Mouse (Mus musculus) v-Abl transformed pro-B cells (cell line): ENCODE results near the gene Ogdh.

ENCODE experiments used
- in situ Hi-C, 2 experiments: fragments of 400-800 bp; cut with MboI; formaldehyde crosslinking; loops; one replicate each; pipeline ENCODE4 v1.15.1; 2025; ENCODE audit not compliant: unreplicated experiment in 2 of 2

The Ogdh gene

DNA sequence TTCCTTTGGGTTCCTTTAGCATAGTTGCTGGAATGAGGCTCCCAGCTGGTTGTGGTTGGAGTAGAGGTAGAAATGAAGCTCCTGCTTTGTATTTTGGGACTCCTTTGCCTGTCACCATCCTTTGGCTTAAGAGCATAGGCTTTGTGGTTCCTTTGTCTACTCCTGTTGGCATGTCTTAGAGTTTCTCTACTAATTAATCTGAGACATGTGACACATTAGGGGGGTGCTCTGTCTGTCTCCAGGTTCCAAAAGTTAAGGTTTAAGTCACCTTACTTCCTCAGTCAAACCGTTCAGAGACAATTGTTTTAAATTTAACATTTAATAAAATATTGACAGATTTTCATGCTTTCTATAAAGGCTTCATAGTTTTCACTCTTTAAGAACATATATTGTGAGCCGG is 2.2 kb downstream of the Ogdh start:
- in situ Hi-C loops, result no loop called here

DNA sequence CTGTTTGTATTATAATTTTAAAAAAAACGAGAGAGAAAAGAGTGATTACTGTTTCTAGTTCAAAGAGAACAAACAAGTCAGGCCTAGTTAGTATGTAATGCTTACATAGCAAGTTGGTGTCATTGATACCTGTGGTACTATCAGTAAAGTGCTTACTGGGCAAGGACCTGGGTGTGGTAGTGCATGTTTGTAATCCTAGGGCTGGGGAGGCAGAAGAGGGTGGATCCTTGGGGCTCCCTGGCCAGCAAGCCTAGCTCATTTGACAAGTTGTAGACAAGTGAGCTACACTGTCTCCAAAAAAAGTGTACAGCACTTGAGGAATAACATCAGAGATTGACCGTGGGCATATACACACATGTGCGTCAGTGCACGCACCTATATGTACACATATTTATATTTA is 3.2 kb downstream of the Ogdh start:
- in situ Hi-C loops, result no loop called here

DNA sequence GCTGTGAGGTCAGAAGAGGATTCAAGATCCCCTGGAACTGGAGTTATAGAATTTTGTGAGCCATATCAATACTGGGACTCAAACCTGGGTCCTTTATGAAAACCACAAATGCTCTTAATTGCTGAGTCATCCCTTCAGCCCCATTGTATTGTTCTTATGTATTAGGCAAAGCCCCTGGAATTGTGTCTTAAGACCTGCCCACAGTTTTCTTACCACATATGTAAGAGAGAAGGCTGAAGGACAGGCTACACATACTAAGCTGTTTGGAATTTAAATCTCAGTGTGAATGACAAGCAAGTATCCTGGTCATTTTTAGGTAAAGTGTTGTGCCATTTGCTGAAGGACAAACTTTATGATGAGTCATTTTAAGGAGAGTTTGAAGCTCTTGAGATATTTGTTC is 4.6 kb downstream of the Ogdh start:
- in situ Hi-C loops, result no loop called here

DNA sequence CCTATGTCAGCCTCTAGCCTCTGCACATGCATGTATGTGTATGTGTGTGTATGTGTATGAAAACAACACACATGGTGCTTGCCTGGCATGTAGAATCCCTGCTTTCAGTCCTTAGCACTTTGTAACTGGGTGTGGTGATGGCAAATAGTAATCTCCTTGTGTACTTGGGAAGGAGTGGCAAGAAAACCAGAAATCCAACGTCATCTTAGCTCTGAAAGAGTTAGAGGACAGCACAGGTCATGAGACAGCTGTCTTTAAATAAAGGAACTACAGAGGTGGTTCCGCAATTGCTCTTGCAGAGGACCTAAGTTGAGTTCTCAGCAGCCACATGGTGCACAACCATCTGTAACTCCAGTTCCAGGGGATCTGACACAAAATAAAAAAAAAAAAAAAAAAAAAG is 8.0 kb downstream of the Ogdh start:
- in situ Hi-C loops, result no loop called here

DNA sequence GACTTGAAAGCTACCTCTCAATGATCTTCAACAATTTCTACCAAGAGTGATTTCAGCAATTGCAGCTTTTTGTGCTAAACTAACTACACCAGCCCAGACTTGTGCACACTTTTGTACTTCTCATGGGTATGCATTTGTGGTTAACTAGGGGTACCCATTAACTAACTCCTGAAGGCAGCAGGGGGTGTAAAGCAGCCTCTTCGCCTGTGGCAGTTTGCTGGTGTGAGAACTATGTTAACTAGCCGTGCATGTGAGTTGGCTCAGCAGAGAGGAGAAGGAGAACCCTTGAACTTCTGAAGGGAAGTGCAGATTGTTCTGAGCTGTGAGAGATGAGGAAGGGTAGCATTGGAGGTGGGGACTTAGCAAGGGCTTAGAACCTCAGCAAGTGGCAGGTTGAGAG is 11.4 kb downstream of the Ogdh start:
- in situ Hi-C loops, result no loop called here

DNA sequence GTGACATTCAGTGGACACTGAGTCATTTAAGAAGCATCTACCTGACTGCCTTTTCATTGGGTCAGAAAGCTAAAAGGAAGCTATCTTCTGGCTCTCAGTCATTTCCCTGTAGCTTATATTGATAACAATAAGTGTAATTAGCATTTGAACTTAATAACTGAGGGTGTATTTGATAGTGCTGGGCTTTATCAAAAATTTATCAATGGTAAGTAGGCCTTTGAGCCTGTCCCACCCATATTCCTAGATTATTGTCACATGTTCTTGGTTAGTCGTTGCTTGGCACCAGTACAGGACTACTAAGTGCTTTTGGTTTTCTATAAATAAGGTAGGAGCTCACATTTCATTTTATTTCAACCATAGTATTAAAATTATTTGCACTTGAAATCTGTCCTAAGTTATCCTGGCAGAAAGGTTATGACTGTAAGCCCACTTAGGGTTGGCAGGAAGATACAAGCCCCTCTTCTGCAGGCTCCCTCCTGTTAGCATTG is 14.6 kb downstream of the Ogdh start:
- in situ Hi-C loops, result no loop called here

DNA sequence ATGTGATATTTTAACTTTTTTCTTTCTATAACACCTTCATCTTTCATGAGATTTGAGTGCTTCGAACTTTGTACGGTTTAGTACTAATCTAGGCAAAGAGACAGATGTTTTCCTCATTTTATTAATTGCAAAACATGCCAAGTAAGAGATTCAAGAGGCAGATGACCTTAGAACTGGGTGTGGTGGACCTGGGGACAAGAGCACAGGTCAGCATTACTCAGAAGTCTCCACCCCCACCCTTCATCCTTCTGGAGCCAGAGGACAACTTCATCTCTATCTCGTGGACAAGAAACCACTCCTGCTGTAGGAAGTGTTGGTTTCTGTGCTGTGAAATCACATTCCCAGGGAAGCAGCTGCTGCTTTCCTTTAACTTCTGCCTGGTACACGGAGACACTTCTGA is 16.7 kb downstream of the Ogdh start:
- in situ Hi-C loops, result no loop called here

DNA sequence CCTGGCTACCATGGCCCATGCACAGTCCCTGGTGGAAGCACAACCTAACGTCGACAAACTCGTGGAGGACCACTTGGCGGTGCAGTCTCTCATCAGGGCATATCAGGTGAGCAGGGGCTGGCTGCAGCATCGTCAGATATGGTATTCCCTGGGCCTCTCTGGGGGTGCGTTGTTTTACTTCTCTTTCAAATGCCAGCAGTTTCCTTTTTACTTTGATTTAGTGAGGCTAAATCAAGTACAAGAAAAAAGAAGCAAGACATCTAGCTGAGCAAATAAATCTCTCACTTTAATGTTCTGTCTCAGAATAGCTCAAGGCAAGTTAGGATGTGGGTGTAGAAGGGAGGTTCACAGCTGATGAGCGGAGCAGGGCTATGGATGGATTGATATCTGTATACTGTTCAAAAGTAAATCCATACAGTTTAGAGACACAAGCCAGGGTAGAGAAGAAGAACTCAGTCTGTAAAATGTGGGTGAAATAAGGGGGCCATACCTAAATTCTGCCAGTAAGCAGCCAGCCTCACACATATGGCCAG is 22.5 kb downstream of the Ogdh start:
- in situ Hi-C loops, result no loop called here

DNA sequence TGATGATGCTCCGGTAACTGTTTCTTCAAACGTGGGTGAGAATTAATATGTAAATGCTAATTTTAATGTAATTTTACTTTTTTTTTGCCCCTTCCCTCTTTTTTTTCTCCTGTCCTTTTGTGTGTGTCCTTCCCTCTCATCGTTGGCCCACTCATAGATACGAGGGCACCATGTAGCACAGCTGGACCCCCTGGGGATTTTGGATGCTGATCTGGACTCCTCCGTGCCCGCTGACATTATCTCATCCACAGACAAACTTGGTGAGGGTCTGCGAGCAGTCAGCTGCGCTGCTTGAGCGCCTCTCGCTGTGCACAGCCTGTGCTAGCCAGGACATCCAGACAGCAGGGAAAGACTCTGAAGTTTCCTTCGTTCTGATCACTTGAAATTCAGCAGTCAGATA is 25.4 kb downstream of the Ogdh start:
- in situ Hi-C loops, result no loop called here

DNA sequence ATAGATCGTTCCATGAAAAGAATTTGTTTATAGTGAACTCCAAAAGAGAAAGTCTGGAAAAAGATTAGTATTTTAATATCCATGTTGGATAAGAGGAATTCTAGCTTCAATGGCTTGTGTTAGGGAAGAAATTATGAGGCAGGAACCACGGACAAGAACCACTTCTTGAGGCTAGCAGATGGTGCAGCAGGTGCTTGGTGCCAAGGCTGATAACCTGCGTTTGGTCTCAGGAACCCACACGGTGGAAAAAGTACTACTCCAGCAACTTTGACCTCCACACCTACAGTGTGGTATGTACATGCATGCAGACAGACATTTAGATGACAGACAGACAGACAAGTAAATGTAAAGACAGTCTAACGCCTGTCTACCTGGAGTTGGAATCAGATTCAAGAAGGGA is 27.1 kb downstream of the Ogdh start:
- in situ Hi-C loops, result no loop called here

DNA sequence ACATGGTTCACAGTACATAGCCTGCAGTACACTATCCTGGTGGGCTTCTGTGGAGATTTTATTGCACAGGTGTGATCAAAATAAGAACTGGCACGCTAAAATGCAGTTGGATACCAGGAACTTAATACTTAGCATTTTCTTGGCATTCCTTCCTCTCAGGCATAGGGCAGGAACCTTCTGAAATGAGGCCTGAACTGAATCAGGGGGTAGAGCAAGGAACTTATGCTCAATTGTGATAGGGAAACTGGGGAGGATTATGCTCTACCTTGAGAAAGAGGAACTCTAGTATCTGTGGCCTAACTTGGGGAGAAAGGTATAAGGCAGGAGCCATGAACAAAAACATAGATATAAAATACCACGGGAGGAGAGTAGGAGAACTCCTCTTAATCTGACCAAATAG is 27.9 kb downstream of the Ogdh start:
- in situ Hi-C loops, result no loop called here

DNA sequence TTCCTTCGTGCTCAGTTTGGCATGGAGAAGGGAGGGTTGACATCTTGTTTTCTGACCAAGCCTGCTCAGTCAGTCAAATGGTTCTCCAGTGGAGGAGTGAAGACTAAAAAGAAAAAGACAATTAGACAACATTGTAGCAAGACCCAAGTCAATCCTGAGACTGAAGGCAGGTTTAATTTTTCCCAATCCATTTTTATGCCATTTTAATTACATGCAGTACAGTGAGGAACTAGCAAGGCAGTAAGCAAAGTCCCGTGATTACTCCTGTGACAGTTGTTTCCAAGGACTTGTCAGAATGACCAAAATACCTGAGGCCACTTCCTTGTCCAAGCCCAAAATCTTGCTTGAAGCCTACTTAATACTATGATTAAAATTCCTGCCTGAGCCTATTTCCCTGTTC is 30.7 kb downstream of the Ogdh start:
- in situ Hi-C loops, result no loop called here

DNA sequence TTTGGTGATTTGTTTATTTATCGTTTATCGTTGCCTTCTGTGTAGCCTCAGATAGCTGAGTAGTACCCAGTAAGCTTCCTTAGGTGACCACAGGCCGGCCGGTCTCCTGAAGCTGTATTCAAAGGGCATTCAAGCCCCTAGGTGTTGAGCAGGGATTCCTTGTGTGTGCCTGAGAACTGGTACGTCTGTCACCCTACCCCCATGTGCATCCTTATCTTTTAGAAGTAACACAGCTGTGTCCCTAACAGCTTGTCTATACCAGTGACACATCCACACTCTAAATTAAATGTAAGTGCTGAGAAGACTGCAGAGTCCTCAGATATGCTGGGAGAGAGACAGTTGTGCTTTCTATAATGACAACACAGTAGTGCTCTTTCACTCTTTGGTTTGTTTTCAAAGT is 31.9 kb downstream of the Ogdh start:
- in situ Hi-C loops, result no loop called here

DNA sequence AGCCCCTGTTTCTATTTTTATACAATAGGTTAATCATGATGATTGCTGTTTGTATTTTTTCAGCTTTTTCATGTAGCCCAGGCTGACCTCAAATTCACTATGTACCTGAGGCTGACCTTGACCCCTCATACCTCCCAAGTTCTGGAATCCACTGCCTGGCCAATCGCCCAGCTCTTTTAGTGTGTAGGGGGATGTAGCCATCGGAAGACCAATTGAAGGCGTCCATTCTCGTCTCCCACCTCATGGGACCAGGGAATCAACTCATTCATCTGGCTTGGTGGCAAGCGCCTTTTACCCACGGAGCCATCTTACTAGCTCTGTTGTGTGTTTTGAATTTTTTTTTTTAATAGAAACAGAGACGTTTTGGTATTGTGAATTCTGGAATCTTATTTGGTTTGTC is 39.8 kb downstream of the Ogdh start:
- in situ Hi-C loops, result no loop called here

DNA sequence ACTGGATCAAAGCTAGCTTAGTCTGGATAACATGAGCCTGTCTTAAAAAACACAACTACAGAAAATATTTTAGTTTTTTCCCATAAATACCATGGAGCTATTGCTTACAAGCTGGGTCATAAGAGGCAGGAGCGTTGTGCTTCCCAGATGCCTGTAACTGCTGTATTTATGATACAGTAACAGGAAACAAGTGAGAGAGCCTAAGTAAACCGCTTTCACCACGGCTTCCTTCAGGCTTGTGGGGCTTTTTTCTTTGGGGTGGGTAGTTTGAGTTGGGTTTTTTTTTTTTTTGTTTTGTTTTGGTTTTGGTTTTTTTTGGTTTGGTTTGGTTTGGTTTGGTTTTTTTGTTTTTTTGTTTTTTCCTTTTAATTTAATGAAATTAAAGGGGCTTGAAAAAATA is 41.2 kb downstream of the Ogdh start:
- in situ Hi-C loops, result no loop called here

DNA sequence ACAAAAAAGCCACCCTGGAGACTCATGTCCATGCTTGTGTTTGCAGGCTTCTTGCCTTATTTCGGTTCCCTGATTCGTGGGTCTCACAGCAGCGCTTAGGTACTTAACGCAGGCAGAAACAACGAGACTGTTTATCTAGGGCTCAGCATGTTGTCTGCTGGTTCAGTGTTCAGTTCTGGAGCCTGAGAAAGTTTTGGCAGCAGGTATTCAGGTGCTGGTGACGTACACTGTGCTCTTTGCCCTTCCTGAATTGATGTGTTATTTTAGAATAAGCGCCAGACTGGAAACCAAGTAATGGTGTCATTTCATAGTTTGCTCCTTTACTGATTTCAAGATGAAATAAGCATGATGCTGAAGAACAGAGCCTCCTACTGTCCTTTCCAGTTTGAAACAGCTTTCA is 42.0 kb downstream of the Ogdh start:
- in situ Hi-C loops, result no loop called here

DNA sequence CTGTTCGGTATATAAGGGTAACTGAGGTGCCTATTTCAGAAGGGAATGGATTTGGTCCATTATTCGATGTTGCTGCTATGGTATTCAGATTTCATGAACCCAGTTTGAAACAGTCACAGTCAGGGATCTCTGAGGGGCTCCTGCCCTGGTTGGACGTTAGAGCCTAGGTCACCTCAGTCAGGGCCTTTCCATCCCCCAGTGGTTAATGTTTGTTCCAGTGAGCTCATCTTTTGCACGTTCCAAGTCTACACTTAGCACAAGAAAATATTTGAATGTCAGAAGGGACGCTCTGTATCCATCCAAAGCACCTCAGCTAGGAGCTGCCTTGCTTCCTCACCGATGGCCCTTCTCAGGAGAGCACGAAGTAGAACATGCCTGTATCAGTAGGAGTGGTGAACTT is 43.9 kb downstream of the Ogdh start:
- in situ Hi-C loops, result no loop called here

DNA sequence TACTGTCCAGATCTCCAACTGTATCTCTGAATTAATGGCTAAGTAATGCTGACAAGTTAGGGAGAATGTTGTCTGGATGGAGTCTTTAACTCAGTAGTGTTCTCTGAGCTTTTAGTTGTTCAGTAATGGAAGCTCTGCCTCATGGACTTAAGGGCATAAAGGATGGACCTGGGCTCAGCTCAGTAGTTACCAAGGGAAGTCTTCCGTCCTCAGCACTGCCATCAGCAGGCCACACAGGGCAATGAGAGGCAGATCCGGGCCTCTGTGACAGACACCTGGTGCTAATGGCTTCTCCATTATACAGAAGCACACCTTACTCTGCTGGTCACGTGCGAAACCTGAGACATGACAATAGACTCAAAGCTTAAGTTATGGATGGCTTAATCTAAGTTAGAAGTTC is 45.3 kb downstream of the Ogdh start:
- in situ Hi-C loops, result no loop called here

DNA sequence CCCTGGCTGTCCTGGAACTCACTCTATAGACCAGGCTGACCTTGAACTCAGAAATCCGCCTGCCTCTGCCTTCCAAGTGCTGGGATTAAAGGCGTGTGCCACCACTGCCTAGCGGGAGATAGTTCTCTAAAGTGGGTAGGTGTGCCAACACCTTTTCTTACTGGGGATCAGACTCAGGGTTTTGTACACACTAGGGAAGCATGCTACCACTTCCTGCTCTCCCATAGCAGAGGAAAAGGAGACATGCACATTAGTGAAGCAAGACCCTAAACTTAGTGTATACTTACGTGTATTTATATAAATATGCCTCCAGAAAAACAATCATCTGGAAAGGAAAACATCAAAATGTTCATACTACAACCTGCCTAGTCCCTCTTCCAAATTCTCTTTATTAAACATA is 54.5 kb downstream of the Ogdh start:
- in situ Hi-C loops, result no loop called here

DNA sequence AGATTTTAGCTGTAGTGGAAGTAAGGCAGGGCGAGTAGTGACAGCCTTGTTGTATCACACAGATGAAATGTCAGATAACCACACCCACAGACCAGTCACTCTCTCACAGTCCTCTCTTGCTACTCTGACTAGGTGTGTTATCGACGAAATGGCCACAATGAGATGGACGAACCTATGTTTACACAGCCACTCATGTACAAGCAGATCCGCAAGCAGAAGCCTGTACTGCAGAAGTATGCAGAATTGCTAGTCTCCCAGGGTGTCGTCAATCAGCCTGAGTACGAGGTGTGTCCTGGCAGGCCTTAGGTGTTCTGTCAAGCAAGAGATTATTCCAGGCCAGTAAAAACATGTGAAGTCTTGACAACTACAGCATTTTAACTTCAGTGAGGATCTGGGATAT is 55.5 kb downstream of the Ogdh start:
- in situ Hi-C loops, result no loop called here

DNA sequence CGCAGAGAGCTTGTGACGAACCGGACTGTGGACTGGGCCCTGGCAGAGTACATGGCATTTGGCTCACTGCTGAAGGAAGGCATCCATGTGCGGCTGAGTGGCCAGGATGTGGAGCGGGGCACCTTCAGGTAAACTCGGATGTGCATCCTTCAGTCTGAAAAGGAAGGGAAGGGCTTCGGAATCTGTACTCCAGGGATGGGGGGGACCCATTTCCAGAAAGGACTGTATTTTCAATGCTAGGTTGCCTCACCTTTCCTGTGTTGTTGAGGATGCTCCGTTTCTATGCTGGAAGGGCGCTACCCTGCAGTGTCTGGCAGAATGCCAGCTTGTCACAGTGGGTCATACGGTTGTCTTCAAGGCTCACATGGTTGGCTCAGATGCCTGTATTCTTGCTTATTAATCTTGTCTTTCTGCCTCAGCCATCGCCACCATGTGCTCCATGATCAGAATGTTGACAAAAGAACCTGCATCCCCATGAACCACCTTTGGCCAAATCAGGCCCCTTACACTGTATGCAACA is 57.3 kb downstream of the Ogdh start:
- in situ Hi-C loops, result no loop called here

DNA sequence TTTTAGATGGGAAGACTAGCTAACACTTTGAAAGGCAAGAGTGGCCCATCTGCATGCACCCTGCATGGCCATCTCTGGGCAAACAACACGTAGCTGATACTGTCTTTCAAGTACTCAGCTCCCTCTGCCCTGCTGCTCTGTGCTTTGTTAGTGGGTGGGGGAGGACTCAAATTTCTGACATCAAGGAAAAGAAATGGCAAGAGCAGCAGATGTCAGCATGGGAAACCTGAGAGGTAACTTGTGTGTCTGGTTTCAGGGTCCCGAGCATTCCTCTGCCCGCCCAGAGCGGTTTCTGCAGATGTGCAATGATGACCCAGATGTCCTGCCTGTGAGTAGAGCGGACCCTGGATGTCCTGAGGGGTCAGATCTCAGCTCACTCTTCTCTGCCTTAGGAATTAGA is 58.2 kb downstream of the Ogdh start:
- in situ Hi-C loops, result no loop called here

DNA sequence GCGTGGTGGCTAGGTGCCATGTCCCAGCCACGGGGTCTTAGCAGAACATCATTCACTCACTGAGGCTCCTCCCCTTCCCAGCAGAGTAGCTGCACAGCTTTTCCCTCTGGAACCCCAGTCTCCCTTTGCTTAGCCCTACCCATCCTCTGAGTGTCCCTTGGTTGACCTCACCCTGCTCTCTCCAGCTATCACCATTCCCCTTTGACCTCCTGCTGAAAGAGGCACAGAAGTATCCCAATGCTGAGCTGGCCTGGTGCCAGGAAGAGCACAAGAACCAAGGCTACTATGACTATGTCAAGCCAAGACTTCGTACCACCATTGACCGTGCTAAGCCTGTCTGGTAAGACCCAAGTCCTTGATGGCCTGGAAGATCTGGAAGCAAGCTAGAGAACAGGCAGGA is 63.7 kb downstream of the Ogdh start:
- in situ Hi-C loops, result loop anchor here in 1 of 2 experiments (10.0 kb wide), 1 partner anchor 50 kb away; no protein-coding TSS in a partner anchor
